Mouse (Mus musculus): Measurements from ENCODE around the gene Zan. TPM values are rescaled to one million over a fixed set of nuclear protein-coding genes. Genes with fewer than 3 reads are reported as not detected.

The Zan gene
- total and polyA plus RNA-seq, 3 experiments = 0.15 TPM; not detected in 2

GRCm38 (mm10) chr5:137487616-137488015, 10.8 kb upstream of the Zan start (continued):
- TF ChIP-seq UBTF (IDR thresholded peaks at IDR 0.05; ENCODE audit: borderline replicate concordance, insufficient read depth, low read depth, low read length) (no peak), POLR2A (IDR thresholded peaks at IDR 0.05; ENCODE audit: control insufficient read depth in 1 of 2, insufficient read depth in 1 of 2, low read depth in 1 of 2, low read length in 2 of 2, poor library complexity in 1 of 2) (no peak), E2F4 (IDR thresholded peaks at IDR 0.05; ENCODE audit: borderline replicate concordance, low read depth, low read length) (no peak), SMC3 (IDR thresholded peaks at IDR 0.05; ENCODE audit: low read depth, low read length) (peak; percentile 50)

- Histone ChIP-seq H3K9me3 (replicated peaks; ENCODE audit: insufficient read depth, low read length) (no peaks in the 10 kb centered on the region), H3K27ac (ENCODE audit: control insufficient read depth, low read depth, low read length) (no peak overlapping the region), H3K79me2 (ENCODE audit: control insufficient read depth, insufficient read depth, low read length, poor library complexity) (no peaks in the 10 kb centered on the region), H3K27me3 (ENCODE audit: control insufficient read depth in 1 of 2, insufficient read depth in 2 of 2, low read length in 2 of 2) (peaks cover 0 to 8% of the 10 kb centered on the region in 2 experiments; a peak in 2 of 4 replicates), H3K4me3 (ENCODE audit: control insufficient read depth in 1 of 2, insufficient read depth in 1 of 2, low read depth in 2 of 2, low read length in 2 of 2) (no peak overlapping the region), H3K4me1 (ENCODE audit: control insufficient read depth in 1 of 2, insufficient read depth in 2 of 2, low read length in 2 of 2) (no peaks in the 10 kb centered on the region), H3K36me3 (ENCODE audit: control insufficient read depth in 1 of 2, insufficient read depth in 2 of 2, low read length in 2 of 2) (no peaks in the 10 kb centered on the region), H3K9ac (ENCODE audit: control insufficient read depth, low read depth, low read length, poor library complexity, severe bottlenecking) (no peak overlapping the region)
- TF ChIP-seq GABPA (IDR thresholded peaks at IDR 0.05; ENCODE audit: low read depth, low read length) (no peak), SIN3A (IDR thresholded peaks at IDR 0.05; ENCODE audit: low read length) (no peak), ZNF384 (IDR thresholded peaks at IDR 0.05; ENCODE audit: low read depth, low read length) (no peak), ELF1 (IDR thresholded peaks at IDR 0.05; ENCODE audit: low read depth, low read length) (no peak), POLR2A (IDR thresholded peaks at IDR 0.05; ENCODE audit: control insufficient read depth in 1 of 2, insufficient read depth in 1 of 2, low read depth in 1 of 2, low read length in 2 of 2, poor library complexity in 1 of 2) (no peak), HCFC1 (IDR thresholded peaks at IDR 0.05; ENCODE audit: low read depth, low read length) (no peak), NRF1 (IDR thresholded peaks at IDR 0.05; ENCODE audit: insufficient read depth, low read depth, low read length, poor library complexity, severe bottlenecking) (no peak), EP300 (IDR thresholded peaks at IDR 0.05; ENCODE audit: low read depth in 1 of 2, low read length in 2 of 2) (no peak), MXI1 (IDR thresholded peaks at IDR 0.05; ENCODE audit: low read depth, low read length) (no peak), MYB (IDR thresholded peaks at IDR 0.05; ENCODE audit: low read depth, low read length) (no peak)
- DNase-seq (ENCODE audit: low read depth, low spot score) = no peak
These were observed 8.9 kb upstream of the Zan start for GRCm38 (mm10) chr5:137485851-137486155.

- Histone ChIP-seq H3K79me2 (ENCODE audit: control insufficient read depth, insufficient read depth, low read length, poor library complexity) (no peaks in the 10 kb centered on the region), H3K27ac (ENCODE audit: control insufficient read depth, low read depth, low read length) (no peak overlapping the region), H3K27me3 (ENCODE audit: control insufficient read depth in 1 of 2, insufficient read depth in 2 of 2, low read length in 2 of 2) (peaks cover 0 to 7% of the 10 kb centered on the region in 2 experiments; a peak in 2 of 4 replicates), H3K4me3 (ENCODE audit: control insufficient read depth in 1 of 2, insufficient read depth in 1 of 2, low read depth in 2 of 2, low read length in 2 of 2) (no peak overlapping the region), H3K9ac (ENCODE audit: control insufficient read depth, low read depth, low read length, poor library complexity, severe bottlenecking) (no peak overlapping the region), H3K36me3 (ENCODE audit: control insufficient read depth in 1 of 2, insufficient read depth in 2 of 2, low read length in 2 of 2) (no peaks in the 10 kb centered on the region), H3K9me3 (replicated peaks; ENCODE audit: insufficient read depth, low read length) (no peaks in the 10 kb centered on the region), H3K4me1 (ENCODE audit: control insufficient read depth in 1 of 2, insufficient read depth in 2 of 2, low read length in 2 of 2) (no peaks in the 10 kb centered on the region)
- DNase-seq (ENCODE audit: low read depth, low spot score) = no peak
- TF ChIP-seq TBP (IDR thresholded peaks at IDR 0.05; ENCODE audit: low read depth, low read length) = no peak
- TF ChIP-seq POLR2AphosphoS5 (IDR thresholded peaks at IDR 0.05; ENCODE audit: borderline replicate concordance, low read depth, low read length) = no peak
- no peak for TF ChIP-seq JUND (IDR thresholded peaks at IDR 0.05; ENCODE audit: low read depth, low read length)
- no peak for TF ChIP-seq EP300 (IDR thresholded peaks at IDR 0.05; ENCODE audit: low read depth in 1 of 2, low read length in 2 of 2)
- TF ChIP-seq MEF2A (IDR thresholded peaks at IDR 0.05; ENCODE audit: extremely low read depth, insufficient replicate concordance, low read depth, low read length, poor library complexity, severe bottlenecking) = no peak
- no peak for TF ChIP-seq TAL1 (IDR thresholded peaks at IDR 0.05; ENCODE audit: low read length)
- no peak for TF ChIP-seq KAT2A (conservative IDR thresholded peaks at IDR 0.05; ENCODE audit: low read depth, low read length)
- TF ChIP-seq USF1 (IDR thresholded peaks at IDR 0.05; ENCODE audit: low read depth, low read length) = no peak
- TF ChIP-seq ZMIZ1 (IDR thresholded peaks at IDR 0.05; ENCODE audit: low read depth, low read length) = no peak
- no peak for TF ChIP-seq NELFE (IDR thresholded peaks at IDR 0.05; ENCODE audit: low read depth, low read length)
- no peak for TF ChIP-seq GATA1 (IDR thresholded peaks at IDR 0.05; ENCODE audit: low read depth, low read length)
- TF ChIP-seq NRF1 (IDR thresholded peaks at IDR 0.05; ENCODE audit: insufficient read depth, low read depth, low read length, poor library complexity, severe bottlenecking) = no peak
- TF ChIP-seq BHLHE40 (IDR thresholded peaks at IDR 0.05; ENCODE audit: borderline replicate concordance, low read depth, low read length) = no peak
- no peak for TF ChIP-seq RCOR1 (IDR thresholded peaks at IDR 0.05; ENCODE audit: low read depth, low read length)
- TF ChIP-seq SMC3 (IDR thresholded peaks at IDR 0.05; ENCODE audit: low read depth, low read length) = no peak
- no peak for TF ChIP-seq ZC3H11A (IDR thresholded peaks at IDR 0.05; ENCODE audit: low read depth, low read length)
- TF ChIP-seq HCFC1 (IDR thresholded peaks at IDR 0.05; ENCODE audit: low read depth, low read length) = no peak
- no peak for TF ChIP-seq USF2 (IDR thresholded peaks at IDR 0.05; ENCODE audit: borderline replicate concordance in 1 of 2, insufficient read depth in 1 of 2, low read depth in 1 of 2, low read length in 2 of 2)
These were observed 8.4 kb upstream of the Zan start for GRCm38 (mm10) chr5:137485071-137485850.
